Mouse (Mus musculus) thymus, postnatal 10 days (tissue): ENCODE measurements around the gene Shq1.

Experiments used
- DNase-seq, 2 experiments: peaks; one replicate each; pipeline ENCODE4 v3.0.0; 2021; ENCODE audit warnings: low spot score in 2 of 2

The Shq1 gene

DNA sequence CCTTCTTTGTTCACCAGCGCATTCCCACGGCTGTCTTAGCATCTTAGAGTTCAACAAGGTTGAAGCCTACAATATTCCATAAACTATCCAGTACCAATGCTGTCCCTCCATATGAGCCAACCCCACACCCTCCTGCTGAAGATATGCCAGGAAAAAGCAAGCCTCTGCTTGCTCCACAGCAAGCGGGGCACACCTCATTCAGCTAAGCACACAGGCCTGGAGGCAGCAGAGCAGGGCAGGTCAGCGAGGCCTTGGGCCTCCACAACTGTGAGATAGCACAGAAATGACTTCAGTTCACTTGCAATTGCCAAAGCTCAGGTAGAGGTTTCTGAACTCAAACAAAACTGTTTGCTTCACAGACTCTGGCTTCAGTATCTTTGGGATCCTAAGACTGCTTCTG, 64.2 kb downstream of the Shq1 start:
- DNase-seq, result no peak

DNA sequence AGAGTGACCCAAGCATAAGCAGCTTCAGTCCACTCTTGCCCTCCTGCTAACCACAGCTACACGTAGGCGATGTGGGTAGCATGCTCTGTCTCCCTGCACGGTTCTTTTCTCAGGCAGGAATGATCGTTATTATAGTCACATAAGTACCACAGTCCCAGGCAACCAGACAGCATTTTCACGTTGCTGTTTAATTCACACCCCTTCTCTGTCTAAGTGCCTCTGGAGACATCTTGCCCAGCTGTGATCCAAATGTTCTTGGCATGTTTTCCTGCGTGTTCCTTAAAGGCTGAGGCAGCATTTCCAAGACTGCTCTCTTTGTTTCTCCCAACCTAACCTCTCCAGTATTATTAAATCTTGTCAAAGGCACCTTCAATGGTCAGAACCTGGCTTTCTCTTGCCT, 67.3 kb downstream of the Shq1 start:
- DNase-seq, result no peak

DNA sequence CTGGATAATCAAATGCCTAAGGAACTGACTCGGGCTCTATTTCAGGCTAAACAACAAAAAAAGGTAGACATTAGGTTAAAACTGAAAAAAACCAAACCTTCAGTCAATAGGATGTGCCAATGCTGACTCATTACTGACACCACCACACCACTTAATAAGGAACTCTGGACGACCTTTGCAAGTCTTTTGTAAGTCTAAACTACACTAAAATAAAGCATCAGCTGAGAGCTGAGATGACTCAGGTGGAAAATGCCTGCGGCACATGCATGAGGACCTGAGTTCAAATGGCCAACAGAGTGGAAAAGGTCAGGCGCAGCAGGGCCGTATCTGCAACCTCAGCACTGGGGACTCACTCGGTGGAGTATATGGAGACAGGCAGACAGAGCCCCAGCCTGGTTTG, 69.3 kb downstream of the Shq1 start:
- DNase-seq, result no peak

DNA sequence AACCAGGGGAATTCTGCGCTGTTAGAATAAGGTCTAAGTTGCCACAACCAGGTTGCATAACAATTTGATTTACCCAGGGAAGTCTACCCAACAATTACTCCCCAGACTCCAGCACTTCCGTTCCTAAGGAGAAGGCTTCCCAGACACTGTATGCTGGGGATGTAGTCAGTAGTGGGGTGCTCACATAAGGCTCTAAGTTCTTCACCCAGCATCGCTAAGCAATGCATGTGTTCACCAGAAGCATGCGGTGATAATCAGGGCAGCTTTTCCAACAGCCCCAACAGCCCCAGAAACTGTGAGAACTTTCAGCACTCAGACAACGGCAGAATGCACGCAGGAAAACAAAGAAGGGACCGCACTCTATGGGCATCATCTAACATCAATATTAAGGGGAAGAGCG, 77.1 kb downstream of the Shq1 start:
- DNase-seq, result no peak

DNA sequence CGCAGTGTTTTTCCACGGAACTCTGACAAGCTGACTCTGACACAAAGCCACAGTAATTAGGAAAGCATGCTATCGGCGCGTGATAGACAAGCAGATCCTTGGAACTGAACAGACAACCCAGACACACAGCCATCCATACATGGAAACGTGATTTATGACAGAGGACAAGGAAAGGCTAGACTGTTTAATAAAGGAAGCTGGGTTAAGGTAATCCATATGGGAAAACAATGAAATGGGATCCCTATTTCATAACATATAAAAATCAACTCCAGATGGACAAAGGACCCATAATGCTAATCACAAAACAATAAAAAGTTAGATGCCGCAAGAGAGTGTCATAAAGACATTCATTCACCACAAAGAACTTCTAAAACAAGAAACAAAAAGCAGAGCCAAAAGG, 78.0 kb downstream of the Shq1 start:
- DNase-seq, result no peak

DNA sequence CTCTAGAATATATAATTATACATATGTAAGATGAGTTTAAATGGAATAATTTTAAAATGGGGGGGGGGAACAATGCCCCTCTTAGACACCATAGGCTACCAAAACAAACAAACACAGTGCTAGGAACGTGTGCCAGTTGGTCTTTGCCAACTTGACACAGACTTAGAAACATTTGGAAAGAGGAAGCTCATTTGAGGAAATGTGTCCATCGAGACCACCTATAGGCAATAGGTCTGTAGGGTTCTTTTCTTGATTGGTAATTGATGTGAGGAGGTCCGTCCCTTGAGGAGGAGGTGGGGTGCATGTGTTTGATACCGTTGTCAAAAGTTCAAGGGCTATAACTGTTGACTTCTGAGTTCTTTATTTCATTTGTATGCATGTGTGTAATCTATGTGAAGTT, 80.4 kb downstream of the Shq1 start:
- no peak for DNase-seq

DNA sequence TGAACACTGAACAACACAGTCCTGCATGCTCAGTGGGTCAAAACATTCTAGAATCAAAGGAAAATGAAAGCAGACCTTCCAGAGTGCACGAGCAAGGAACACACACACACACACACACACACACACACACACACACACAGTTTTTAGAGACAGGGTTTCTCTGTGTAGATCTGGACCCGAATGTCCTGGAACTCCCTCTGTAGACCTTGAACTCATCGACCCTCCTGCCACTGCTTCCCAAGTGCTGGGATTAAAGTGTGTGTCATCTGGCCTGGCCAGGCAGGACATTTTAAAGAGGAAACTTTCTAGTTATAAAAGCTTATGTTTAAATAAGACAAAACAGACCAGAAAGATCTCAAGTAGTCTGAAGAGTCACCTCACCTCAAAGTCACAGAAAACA, 82.1 kb downstream of the Shq1 start:
- no peak for DNase-seq

DNA sequence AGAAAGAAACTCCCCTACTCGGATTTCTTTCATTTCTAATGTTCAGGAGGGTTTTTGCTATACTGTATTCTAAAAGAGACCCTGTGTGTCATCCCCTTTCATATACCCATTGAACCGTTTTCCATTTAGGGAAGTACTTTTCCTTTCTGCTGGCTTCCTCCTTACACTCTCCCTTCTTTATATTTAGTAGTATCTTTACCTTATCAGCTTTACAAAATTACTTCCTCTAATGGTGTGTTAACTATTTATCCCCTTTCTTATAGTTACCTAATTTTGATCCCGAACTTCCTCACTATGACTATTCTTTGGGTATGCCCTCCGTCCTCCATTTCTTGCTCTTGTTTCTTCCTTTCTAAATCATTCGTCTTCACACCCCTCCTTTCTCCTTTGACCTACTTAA, 84.2 kb downstream of the Shq1 start:
- no peak for DNase-seq

DNA sequence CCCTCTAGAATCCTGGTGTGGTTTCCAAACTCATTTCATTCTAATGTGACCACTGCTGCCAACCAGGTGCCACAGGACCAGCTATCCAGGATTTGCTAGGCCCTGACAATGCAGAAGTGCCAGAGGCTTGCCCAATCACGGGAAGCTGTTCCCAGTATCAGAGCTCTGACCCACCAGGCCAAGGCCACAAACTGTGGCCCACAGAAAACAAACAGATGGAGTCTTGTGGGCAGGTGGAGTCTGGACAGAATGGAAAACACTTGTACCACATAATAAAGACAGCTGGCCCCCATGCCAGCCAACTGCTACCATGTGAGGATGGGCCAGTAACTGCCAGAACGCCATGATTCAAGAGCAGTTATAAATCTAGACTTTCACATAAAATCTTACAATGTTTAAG, 89.0 kb downstream of the Shq1 start:
- DNase-seq, result no peak

DNA sequence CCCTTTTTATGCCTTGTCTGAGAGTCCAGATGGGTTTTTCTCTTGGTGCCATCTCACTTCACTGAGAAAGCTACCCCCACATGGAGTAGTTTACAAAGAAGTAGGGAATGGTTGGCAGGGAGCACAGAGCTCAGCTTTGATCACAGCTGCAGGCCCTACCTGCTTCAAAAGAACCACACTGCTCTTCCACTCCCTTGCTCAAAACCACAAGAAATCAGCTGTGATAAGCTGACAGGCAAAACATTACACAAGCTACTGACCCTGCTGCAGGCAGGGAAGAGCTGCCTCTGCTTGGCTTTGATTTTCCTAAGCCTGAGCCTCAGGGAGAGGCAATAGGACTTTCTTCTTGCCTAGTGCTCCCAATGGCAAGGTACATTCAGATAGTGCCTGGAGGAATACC, 89.9 kb downstream of the Shq1 start:
- DNase-seq, result peak in 1 of 2 experiments; percentile 10

DNA sequence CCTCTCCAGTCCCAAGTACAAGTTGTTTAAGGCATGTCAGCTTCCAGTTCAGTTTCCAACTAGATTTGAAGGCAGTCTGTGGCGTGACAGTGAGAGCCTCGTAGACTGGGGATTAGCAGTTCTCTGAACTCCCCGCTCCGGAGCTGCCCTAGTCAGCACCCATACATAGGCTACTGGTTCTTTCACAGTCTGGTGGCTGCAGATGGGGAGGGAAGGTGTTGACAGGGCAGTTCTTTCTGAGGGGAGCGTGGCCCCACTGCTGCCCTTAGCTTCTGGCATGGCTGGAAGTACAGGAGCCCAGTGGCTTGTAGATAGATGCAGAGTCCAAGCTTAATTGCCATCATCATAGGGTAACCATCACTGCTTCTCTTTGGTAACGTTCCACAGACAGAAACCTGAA, 93.4 kb downstream of the Shq1 start:
- no peak for DNase-seq

DNA sequence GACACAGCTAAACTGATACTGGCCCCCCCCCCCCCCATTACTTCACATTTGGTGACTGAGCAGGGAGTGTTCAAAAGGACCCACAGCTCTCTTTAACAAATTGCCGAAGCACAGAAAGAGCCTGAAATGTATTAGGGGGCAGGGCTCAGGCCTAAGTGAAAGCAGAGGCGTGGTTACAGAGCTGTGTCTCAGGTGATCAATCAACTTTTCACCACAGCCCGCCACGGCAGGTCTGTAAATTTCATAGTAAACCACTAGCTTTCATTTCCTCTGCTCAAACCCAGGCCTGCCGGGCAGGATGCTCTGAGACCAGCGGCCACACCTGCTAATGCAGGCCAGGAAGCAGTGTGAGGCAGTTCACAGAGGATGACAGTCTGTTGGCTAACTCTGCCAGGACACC, 94.8 kb downstream of the Shq1 start:
- no peak for DNase-seq

DNA sequence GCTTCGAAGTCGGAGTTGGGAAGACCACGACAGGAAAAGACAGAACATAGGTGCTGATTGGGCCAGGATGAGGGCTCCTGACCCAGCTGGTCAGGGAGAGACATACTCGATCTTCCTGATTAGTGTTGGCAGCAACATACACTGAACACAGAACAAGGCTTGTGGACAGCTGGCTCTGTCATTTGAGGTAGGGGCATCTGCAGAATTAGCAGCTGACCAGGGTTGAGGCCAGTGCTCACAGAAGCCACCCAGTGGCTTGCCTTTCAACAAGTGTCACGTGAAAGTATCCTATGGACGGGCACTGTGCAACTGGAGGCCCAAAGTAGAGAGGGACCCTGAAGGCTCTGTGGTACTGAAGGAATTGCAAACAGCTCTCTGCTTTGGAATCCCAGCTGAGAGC, 104.2 kb downstream of the Shq1 start:
- DNase-seq, result no peak

DNA sequence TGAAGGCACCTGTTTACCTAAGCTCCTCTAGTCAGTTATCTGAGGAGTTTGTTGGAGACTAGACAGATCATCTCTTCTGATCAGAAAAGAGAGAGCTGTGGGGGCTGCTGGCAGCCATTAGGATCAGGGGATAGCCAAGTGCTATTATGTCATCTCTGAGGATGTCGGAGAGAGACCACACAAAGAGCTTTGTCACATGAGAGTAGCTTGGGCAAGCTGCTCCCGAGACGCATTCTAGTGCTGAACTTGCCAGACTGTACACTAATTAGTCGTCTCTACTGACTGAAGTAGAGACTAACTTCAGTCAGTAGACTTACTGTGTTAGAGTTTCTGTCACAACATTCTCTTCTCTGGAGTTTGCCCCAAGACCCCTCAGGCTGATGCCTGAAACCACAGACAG, 106.4 kb downstream of the Shq1 start:
- no peak for DNase-seq

DNA sequence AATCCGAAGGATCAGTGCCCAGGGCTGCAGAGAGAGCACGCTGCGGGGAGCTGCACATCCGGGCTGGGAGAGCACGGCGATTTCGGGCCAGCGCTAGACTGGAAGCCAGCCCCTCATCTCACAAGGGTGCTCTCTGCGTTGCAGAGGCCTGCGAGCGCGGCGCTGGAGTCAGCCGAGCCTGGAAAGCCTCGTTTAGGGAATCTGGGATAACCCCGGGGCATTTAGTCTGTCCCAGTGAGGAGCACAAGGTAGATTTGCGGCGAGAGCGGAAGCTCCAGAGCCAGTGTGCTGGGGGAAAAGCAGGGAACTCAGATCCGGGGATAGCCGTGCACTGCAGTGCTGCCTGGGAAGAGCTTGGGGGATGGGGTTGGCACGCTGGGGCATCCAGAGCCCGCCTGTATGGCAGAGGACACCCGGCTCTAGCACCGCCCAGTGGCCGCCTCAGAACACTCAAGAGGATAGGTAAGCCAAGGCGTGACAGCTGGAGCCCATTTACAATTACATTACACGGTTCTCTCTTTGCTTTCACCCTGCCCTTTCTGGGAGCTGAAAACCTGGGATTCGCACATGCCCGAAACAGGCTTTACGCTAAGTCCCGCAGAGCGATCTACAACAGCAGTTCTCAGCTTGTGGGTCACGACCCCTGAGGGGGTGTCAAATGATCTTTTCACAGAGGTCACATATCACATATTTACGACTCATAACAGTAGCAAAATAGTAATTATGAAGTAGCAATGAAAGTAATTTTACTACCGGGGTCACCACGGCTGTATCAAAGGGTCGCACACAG, 107.2 kb downstream of the Shq1 start:
- DNase-seq, result peak; percentile 44 to 61

DNA sequence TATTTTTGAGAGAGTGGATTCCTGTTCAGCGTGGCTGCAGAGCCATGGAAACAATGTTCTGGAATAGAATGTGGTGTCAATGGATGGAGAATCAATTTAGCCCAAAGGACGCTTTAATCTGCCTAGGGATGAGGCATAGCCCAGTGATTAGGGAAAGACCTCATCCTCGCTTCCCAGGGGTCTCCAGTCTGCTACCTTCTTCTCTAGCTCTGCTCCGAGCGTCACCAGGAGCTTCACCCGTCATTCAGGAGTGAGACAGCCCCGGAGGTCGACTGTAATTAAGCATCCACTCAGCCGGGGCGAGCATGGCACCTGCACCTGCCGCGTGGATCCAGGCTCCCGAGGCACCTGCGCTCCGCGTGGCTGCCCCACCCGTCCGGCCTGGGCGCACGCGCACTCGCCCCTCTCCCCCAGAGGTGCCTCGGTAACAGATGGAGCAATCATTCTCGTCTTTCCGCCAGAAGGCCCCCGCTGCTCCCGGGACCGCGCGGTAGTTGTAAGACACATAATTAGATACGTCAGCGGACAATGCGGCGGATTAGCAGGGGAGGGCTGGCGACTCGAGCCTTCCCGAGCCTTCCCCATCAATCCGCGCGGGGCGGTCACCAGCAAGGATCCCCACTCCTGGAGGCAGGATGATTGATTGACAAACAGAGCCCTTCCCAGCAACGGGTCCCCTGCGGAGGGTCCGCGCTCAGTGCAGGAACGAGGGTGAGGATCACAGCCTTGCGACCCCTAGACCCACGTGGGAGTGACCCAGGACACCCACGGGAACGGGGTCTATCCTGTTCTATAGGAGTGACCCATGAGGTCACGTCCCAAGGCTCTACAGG, 108.0 kb downstream of the Shq1 start:
- peak; percentile 47 to 66 for DNase-seq

DNA sequence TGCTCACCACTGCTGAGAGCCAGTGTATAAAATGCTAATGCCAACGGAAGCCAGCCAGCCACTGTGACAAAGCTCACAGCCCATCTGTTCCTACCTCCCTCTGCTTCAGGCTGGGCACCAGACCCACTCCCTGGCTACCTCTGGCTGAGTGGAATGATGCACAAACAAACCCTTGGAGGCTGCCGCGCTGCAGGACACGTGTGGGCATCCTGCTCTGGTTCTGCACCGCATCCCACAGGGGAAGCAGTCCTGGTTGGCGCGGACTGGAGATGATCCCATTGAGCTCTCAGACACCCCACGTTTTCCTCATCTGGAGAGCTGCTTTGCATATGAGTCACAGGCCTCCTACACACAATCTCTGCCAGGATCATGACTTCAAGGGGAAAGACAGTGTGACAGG, 112.9 kb downstream of the Shq1 start:
- no peak for DNase-seq

DNA sequence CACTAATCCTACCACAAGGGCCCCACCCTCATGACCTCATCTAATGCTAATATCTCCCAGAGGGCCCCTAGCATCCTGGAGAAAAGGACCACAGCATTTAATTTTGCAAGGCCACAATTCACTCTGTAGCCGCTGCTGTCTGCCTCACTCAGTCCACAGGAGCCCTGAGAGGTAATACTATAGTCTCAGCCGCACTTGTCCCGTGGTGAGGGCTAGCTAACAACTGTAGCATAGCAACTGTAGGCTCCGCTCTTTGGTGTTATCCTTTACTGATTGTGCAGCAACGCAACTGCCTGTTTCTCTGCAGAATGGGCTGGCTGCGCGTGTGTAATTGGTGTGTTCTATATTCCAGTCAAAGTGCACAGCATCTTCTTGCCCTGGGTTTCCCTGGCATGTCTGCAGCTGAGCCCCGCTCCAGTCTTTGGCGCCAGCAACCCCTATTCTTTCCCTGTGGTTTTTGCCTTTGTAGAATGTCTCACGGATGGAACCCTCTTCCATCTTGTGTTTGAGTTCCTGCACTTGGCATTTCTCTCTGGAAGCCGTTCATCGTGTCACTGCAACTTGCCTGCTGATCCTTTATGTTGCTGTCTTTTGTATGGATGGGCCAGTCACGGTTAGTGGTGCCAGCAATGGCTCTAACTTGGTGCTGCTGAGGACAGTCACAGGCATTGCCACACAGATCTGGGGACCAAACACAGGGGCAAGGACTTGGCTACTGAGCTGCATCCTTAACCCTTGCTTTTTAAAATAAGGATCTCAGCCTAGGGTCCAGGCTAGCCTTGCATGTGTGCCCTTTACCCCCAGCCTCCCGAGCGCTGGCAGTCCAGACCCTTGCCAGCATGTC, 128.6 kb downstream of the Shq1 start:
- no peak for DNase-seq

DNA sequence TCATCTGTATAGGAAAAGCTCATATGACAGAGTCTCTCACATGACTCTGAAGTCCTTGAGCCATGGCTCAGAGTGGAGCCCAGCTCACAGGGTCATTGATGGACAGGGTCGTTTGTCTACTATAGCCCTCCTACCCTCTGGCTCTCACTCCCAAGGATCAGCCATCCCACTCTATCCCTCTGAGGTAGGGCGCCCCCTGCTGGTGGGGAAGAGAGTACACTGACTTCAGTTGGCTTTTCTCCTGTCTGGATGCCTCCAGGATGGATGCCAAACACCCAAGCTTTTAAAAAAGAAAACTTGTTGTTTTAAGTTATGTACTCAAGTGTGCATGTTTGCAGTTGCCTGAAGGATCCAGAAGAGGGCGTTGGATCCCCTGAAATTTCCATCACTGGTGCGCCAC, 131.3 kb downstream of the Shq1 start:
- peak in 1 of 2 experiments; percentile 46 for DNase-seq

DNA sequence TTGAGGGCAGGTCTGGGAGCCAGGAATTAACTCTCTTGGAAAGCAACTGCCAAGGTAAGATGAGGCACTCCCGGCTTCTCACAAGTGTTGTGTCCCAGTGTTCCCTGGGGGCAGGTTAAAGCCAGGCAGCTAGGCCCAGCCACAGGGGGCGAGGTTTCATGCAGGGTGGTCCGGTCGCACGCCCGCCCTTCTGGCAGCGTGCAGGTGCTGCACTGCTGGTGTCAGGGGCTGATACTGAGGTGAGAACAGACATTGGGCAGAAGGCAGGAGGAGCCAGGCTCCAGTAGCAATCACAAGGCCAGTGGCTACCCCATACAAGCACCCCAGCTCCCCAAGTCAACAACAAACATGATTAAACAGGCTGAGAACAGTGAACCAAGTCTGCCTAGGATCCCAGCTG, 132.4 kb downstream of the Shq1 start:
- no peak for DNase-seq

DNA sequence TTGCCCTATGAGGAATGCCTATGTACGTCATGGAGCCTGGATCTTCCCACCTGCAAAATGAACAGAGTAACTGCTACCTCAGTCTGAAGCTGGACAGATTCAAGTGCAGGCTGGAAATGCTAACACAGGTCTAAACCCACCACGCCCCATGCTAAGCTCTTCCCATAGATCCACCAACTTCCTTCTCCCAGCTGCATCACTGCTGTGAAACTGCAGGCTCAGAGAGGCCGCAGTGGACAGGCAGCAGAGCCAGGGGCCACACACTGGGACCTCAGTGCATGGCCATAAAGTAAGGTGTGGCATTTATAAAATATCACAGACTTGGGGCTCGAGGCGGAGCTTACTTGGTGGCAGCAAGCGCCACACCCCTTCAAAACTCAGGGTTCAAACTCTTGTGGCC, 133.0 kb downstream of the Shq1 start:
- DNase-seq, result no peak

DNA sequence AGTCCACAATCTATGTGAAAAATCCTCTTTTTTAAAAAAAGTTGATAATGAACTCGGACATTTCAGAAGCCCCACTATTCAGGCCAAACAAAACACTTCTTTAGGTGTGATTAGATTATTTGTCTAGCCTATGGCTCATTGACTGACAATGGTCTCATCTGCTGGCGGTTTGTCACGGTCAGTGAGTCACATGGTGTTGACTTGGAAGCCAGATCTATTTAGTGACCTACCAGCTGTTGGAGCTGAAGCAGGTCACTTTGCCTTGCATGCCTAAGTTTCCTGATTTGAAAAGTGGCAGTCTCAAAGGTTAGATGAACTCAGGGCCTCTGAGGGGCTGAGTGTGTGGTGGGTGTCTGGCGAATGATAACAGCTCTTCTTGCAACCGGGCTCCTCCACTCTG, 133.9 kb downstream of the Shq1 start:
- no peak for DNase-seq
